Comparison of ENCODE assay signal across 20 mouse cellular contexts in genomic region chr2:77319196-77319595, GRCm38 (mm10). TPM values are rescaled to one million over a fixed set of nuclear protein-coding genes. Genes with fewer than 3 reads are reported as not detected.
DNase-seq lines count a peak whose midpoint lies in the region.
"Had no signal": no experiment of that assay in that cellular context is flagged by ENCODE, and none has a peak within 500 bp of the region (broad histone marks: within the 10 kb centered on the region; RNA-seq: fewer than 3 reads in every experiment).

No protein-coding gene starts in this region.

- DNase-seq in layer of hippocampus, adult 11-12 months (ENCODE audit: low spot score): peak; percentile 28
- DNase-seq in layer of hippocampus, adult 9-10 months (ENCODE audit: low spot score): no peak
- DNase-seq in layer of hippocampus, adult 9-11 months: peak; percentile 57
- DNase-seq in layer of hippocampus, postnatal 25 days (ENCODE audit: extremely low spot score in 1 of 2, low spot score in 1 of 2): no peak
- DNase-seq in telencephalon, adult 2 months (ENCODE audit: low read depth, low spot score): peak; percentile 76
- DNase-seq in thymus, postnatal 0 days (ENCODE audit: low spot score): no peak
- DNase-seq: adrenal gland, adult 2 months; adrenal gland, postnatal 14 days; cerebellum, adult 11-12 months; cerebellum, adult 8-10 months; cerebellum, postnatal 10 days; cerebellum, postnatal 36 days; embryo, embryonic 11 days; gastrocnemius, postnatal 10 days; gastrocnemius, postnatal 36 days; heart, adult 2 months; heart, postnatal 14 days; heart, postnatal 4 days had no signal

RNA-seq across cellular contexts. Expression of gene Sestd1, which starts 38.8 kb away (rescaled TPM):
- total RNA-seq in layer of hippocampus, postnatal 25 days (2021): 10 to 100 TPM; 37.3 to 45.0 TPM
- 9.5 and 11.0 TPM in 2 replicates for polyA plus RNA-seq in thymus, postnatal 0 days (2015; fragmentation: Nextera tagmentation; extraction: Ambion mirVana)
- total RNA-seq: MEL had no signal
- polyA plus RNA-seq: erythroblast, embryonic 14.5 days had no signal

Comparison
In these comparisons a context has a peak if more than half of its experiments do, and no peak if none do; other contexts are left out.
1. DNase-seq: peak in layer of hippocampus, adult 11-12 months (single experiment), layer of hippocampus, adult 9-11 months (single experiment) and telencephalon, adult 2 months (single experiment); none in layer of hippocampus, adult 9-10 months (single experiment), layer of hippocampus, postnatal 25 days (0 of 2) and thymus, postnatal 0 days (single experiment).